Mouse (Mus musculus) C2C12 (cell line): Measurements from ENCODE around the gene Stk11ip. TPM values are rescaled to one million over a fixed set of nuclear protein-coding genes. Genes with fewer than 3 reads are reported as not detected.

Source experiments
- H3K27me3 ChIP-seq: one replicate; pipeline ENCODE4 v1.6.1; 2011; ENCODE audit not compliant: control insufficient read depth, insufficient read depth, insufficient read length
- H3K36me3 ChIP-seq: one replicate; pipeline ENCODE4 v1.6.1; 2011; ENCODE audit not compliant: control insufficient read depth, insufficient read depth
- H3K4me3 ChIP-seq: one replicate; pipeline ENCODE4 v1.5.1; 2011; ENCODE audit warnings: mild to moderate bottlenecking, control low read depth; ENCODE audit not compliant: poor library complexity, insufficient read depth, severe bottlenecking
- H3K79me2 ChIP-seq: one replicate; pipeline ENCODE4 v1.6.1; 2011; ENCODE audit not compliant: control insufficient read depth, insufficient read depth
- H3K79me3 ChIP-seq: one replicate; pipeline ENCODE4 v1.6.1; 2011; ENCODE audit warnings: low read depth, control low read depth
- H3ac ChIP-seq: one replicate; pipeline ENCODE3; 2011; ENCODE audit warnings: low read depth; ENCODE audit not compliant: control insufficient read depth, insufficient read length
- CEBPB ChIP-seq: IDR thresholded peaks from one replicate; pipeline ENCODE4 v1.6.1; 2011; ENCODE audit warnings: low read depth, mild to moderate bottlenecking, control low read depth, moderate library complexity
- CTCF ChIP-seq: IDR thresholded peaks from one replicate; pipeline ENCODE4 v1.5.1; 2011; ENCODE audit not compliant: control insufficient read depth, insufficient read depth, insufficient read length
- FOSL1 ChIP-seq: IDR thresholded peaks from one replicate; pipeline ENCODE4 v1.8.0; 2011; ENCODE audit warnings: mild to moderate bottlenecking, low read length; ENCODE audit not compliant: poor library complexity, insufficient read depth, severe bottlenecking
- MAX ChIP-seq: IDR thresholded peaks from one replicate; pipeline ENCODE4 v1.6.1; 2011; ENCODE audit warnings: mild to moderate bottlenecking, control low read depth
- MYOD1 ChIP-seq: IDR thresholded peaks from one replicate; pipeline ENCODE4 v1.6.1; 2011; ENCODE audit warnings: low read depth; ENCODE audit not compliant: control insufficient read depth, insufficient read length
- MYOG ChIP-seq: IDR thresholded peaks from one replicate; pipeline ENCODE4 v1.6.1; 2011; ENCODE audit not compliant: control insufficient read depth, insufficient read length; ENCODE audit errors: extremely low read depth
- USF1 ChIP-seq: IDR thresholded peaks from one replicate; pipeline ENCODE4 v1.6.1; 2011; ENCODE audit warnings: low read depth, mild to moderate bottlenecking, control low read depth, moderate library complexity
- polyA plus RNA-seq: library from polyadenylated mRNA; unstranded; fragments of >200 nt; fragmentation: generic; extraction: Trizol; gene quantifications from one replicate; pipeline ENCODE4 v1.2.1, GENCODE M21; 2012; ENCODE audit warnings: missing spikeins

Stk11ip gene
- polyA plus RNA-seq, 1 experiment, result 7.4 TPM

- H3ac ChIP-seq, result no peak overlapping the region
- H3K79me2 ChIP-seq, result no peaks in the 10 kb centered on the region
- no peak for TF ChIP-seq MYOG
- no peak for TF ChIP-seq USF1
- no peak for TF ChIP-seq CEBPB
- no peak for TF ChIP-seq MAX
- no peak for TF ChIP-seq FOSL1
- no peak for TF ChIP-seq CTCF
- TF ChIP-seq MYOD1, result no peak
- no peak overlapping the region for H3K4me3 ChIP-seq
- no peaks in the 10 kb centered on the region for H3K79me3 ChIP-seq
- peaks cover 7% of the 10 kb centered on the region for H3K27me3 ChIP-seq
- no peaks in the 10 kb centered on the region for H3K36me3 ChIP-seq
Measured at GRCm38 (mm10) chr1:75511437-75512210, 9.7 kb upstream of the Stk11ip start.

DNA sequence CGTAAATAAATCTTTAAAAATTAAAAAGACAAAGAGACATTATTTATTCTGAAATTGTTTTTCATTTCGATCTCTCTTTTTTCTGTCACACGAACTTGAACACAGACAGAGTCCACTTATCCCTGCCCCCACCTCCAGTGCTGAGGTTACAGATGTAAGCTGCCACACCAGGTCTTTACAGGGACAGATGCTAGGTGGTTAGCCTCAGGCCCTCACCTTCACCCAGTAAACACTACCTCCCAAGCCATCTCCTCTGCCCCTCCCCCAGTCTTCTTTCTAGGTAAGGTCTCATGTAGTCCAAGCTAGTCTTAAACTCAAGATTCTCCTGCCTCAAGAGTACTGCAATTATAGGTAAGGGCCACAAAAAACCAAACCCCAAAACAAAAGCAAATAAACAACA, 8.8 kb upstream of the Stk11ip start:
- no peak overlapping the region for H3K4me3 ChIP-seq
- TF ChIP-seq MYOD1 (no peak), CEBPB (no peak), FOSL1 (no peak), MAX (no peak), CTCF (no peak), MYOG (no peak), USF1 (no peak)
- no peaks in the 10 kb centered on the region for H3K79me2 ChIP-seq
- no peaks in the 10 kb centered on the region for H3K36me3 ChIP-seq
- no peak overlapping the region for H3ac ChIP-seq
- no peaks in the 10 kb centered on the region for H3K79me3 ChIP-seq
- peaks cover 6% of the 10 kb centered on the region for H3K27me3 ChIP-seq

DNA sequence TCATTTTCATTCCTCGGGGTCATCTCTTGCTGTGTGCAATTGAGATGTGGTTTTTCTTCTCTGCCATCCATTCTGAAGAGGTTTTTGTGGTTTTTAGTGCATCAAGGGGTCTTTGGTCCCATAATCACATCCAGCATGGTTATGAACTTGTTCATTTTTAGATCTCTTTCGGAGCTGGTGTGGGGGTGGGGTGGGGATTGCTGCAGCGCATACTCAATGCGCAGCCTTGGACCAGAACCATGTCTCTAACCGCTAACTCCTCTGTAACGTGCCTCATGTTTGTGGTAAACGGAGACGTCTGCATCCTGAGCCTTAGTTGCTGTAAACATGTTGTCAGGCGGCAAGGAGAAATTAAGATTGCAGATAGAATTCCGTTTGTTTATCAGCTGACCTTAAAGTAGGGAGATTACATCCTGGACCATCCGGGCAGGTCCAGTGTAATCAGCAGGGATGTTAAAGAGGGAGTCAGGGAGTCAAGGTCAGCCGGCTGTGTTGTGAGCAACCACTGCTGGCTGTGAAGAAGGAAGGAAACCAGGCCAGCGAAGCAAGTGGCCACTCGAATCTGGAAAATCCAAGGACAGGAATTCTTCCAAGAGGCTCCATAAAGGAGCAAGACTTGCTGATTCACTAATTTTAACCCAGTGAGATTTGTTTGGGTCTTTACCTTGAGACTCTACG, 4.5 kb upstream of the Stk11ip start:
- no peaks in the 10 kb centered on the region for H3K36me3 ChIP-seq
- H3K27me3 ChIP-seq, result peaks cover 6% of the 10 kb centered on the region
- no peak overlapping the region for H3K4me3 ChIP-seq
- H3K79me2 ChIP-seq, result no peaks in the 10 kb centered on the region
- H3K79me3 ChIP-seq, result no peaks in the 10 kb centered on the region
- H3ac ChIP-seq, result no peak overlapping the region
- TF ChIP-seq MAX (no peak), USF1 (no peak), CEBPB (no peak), CTCF (no peak), MYOD1 (no peak), MYOG (no peak), FOSL1 (no peak)

GRCm38 (mm10) chr1:75517984-75518383, 3.3 kb upstream of the Stk11ip start:
- Histone ChIP-seq H3K79me3 (peaks cover 4% of the 10 kb centered on the region), H3K4me3 (no peak overlapping the region), H3K27me3 (peaks cover 6% of the 10 kb centered on the region), H3K36me3 (no peaks in the 10 kb centered on the region), H3ac (no peak overlapping the region), H3K79me2 (peaks cover 9% of the 10 kb centered on the region)
- TF ChIP-seq CEBPB (no peak), MYOG (no peak), CTCF (no peak), USF1 (no peak), MAX (no peak), FOSL1 (no peak), MYOD1 (no peak)

GRCm38 (mm10) chr1:75518427-75518826, 2.9 kb upstream of the Stk11ip start:
- Histone ChIP-seq H3K27me3 (peaks cover 6% of the 10 kb centered on the region), H3K79me2 (peaks cover 12% of the 10 kb centered on the region), H3K79me3 (peaks cover 4% of the 10 kb centered on the region), H3ac (no peak overlapping the region), H3K36me3 (no peaks in the 10 kb centered on the region), H3K4me3 (no peak overlapping the region)
- TF ChIP-seq USF1 (no peak), MYOG (no peak), MAX (no peak), CEBPB (no peak), MYOD1 (no peak), CTCF (no peak), FOSL1 (no peak)

DNA sequence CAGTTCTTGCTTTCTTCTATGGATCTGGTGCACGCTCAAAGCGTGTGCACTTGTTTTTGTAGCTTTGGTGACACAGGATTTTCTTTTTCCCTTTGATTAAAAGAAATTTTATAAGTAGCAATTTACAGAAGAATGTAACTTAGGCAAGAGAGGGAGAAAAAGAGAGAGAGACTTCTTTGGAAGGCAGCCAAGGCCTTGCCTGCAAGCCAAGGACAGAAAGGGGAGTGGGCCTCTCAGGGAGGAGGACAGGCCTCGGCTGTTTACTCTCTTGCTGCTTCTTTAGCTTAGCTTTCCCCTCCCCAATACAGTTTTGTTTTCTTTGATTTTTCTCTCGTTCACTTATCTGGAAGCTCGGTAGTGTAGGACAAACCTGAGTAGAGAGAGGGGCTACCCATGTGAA, 1.8 kb upstream of the Stk11ip start:
- peaks cover 12% of the 10 kb centered on the region for H3K79me2 ChIP-seq
- no peaks in the 10 kb centered on the region for H3K36me3 ChIP-seq
- no peak overlapping the region for H3K4me3 ChIP-seq
- peaks cover 3% of the 10 kb centered on the region for H3K27me3 ChIP-seq
- peaks cover 4% of the 10 kb centered on the region for H3K79me3 ChIP-seq
- no peak for TF ChIP-seq USF1
- TF ChIP-seq MYOD1, result no peak
- TF ChIP-seq CTCF, result no peak
- TF ChIP-seq MAX, result no peak
- no peak for TF ChIP-seq FOSL1
- TF ChIP-seq CEBPB, result no peak
- H3ac ChIP-seq, result no peak overlapping the region
